Mouse (Mus musculus) ovary, postnatal 36 days (tissue): ENCODE results near the gene Negr1.

Experiments
- DNase-seq: peaks from one replicate; pipeline ENCODE4 v3.0.0; 2022; ENCODE audit warnings: low spot score, mixed read lengths

Negr1 gene

DNA sequence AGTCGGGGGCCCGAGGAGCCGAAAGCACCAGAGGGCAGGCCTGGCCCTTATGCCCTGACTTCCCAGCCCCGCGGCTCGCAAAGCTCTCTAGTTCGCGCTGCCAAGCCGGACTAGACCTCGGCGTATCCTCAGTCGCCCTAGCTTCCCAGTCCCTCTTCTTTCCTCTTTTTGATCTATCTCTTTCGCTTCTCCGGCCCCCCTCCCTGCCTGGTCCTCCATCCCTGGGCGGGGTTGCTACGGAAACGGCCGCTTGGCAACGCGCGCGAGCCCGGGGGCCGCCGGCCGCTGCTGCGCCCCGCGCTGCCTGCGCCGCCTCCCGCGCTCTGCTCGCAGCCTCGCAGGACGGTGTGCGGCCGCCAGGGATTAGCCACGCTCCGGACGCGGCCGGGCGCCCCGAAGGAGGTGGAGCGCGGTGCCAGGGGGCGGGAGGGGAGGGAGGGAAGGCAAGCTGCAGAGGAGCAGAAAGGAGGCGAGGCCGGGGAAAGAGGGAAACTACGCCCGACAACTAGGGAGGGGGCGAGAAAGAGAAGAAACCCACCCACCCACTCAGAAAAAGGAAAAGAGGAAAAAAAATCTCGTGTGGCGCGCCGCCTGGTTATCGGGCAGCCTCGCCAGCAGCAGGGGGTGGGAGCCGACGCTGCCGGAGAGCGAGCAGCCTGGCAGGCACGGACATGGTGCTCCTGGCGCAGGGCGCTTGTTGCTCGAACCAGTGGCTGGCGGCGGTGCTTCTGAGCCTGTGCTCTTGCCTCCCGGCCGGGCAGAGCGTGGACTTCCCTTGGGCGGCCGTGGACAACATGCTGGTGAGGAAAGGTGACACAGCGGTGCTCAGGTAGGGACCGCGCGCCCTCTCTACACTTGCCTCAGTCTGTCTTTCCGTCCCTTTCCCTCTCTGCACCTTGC, at the start of gene Negr1:
TSS of gene Negr1 (plus strand) at position 271 of the 900 bp plus-strand sequence.
- DNase-seq, result peak; percentile 69

DNA sequence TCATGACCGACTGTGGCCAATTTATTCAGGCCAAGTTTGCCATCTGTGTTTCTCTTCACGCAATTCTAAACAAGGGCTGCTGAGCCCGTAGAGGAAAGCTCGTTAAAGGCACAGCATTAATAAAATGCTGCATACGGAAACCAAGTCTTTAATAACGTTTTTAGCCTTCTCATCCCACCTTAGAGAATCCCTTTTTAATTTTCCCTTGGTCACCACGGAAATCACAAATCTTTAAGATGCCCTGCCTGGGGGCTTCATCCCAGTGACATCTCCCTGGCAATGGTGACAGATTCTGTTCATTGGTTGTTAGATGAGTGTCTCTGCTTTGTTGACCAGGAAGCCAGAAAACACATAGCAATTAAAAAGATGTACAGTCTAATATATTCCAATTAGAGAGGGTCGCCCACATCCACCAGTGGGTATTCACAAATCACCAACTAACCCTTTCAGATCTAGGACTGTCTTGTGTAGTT, 35.1 kb upstream of the Negr1 start:
- no peak for DNase-seq

DNA sequence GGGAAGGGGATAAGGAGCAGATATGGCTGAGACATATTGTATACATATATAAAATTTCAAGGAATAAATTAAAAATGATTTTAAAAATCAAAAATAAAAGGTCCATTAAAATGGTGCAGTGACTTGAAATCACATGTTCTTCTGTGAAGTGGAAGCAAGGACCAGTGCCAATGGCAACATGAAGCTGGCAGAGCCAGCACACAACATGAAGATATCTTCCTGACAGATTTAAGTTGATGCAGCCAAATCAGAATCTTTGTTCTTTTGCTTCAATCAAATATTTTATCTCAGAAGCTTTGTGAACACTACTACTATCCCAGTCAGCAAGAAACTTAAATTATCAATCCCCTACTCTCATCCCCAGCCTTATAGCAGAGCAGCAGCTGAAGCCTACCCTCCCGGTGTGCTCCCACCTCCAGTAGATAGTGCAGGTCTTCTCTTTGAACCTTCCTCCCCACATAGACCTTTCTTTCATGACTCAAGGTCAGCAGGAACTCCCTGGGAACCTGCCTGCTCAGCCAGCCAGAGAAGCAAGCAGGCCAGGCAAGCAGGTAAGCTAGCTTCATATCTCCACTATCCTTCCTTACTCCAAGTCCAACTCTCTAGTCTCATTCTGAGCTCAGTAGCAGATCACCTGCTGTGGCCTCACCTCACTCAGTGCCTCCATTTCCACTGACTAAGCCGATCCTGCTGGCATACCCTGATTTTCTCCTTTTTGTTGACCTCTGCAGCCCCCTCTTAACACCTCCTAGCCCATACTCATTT, 34.2 kb upstream of the Negr1 start:
- DNase-seq, result no peak

DNA sequence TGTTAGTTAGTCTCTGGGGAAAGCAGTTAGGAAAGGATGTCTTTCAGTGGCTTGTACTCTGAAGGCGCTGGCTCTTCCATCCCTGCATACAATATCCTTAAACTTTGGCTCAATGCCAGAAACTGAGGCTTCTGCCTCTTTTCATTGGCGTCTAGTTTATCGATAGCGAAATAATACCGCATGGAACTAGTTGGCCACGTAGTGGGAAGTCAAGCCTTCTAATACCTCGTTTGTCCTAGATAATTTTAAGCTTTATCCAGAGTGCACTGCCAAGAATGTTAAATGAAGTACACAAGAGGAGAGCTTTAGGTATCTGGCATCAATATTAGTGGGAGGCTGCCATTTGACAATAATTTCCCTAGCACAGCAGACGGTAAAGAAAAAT, 2.2 kb upstream of the Negr1 start:
- DNase-seq, result no peak

DNA sequence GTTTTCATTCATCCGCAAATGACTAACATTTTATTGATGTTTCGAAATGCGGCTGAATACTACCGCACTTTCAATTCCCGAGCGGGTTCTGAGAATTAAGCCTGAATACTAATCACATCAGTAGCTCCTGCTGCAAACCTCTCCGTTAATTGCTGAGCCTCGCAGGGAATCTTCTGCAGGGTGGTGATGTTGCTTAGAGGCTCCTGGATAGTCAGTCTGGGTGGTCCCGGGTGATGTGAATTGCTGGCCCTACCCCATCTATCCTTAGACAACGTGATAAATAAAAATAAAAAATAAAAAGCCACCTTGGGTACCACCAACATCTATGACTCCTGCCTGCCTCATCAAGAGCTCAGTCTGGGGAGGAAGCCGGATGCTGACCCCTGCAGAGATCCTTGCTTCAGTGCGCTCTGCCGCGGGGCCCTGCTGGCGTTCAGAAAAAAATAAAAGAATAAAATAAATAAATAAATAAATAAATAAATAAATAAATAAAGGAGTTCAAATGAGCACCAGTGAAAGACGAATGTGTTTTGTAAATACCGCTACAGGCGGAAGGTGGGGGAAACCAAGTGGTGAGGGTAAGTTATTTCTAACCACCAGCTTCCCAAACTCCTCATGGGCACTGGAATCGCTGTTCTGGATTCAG, 1.6 kb upstream of the Negr1 start:
- no peak for DNase-seq

DNA sequence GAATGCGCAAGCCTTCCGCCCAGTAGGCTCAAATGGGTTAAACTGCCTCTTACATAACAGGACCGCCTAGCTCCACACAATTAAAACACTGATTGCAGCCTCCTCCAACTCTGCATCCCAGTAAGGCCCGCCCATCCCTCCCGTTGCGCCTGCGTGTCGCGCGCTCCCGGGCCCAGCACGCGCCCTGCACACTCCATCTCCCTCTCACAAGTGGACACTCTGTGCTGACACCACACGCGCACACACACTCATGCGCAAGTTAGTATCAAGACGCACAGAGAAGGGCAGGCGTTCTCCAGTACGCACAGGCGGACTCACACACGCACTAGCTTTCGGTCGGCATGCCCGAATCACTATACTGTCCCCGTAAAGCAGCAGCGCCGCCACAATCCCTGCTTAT, 828 bp upstream of the Negr1 start:
- peak; percentile 57 for DNase-seq

DNA sequence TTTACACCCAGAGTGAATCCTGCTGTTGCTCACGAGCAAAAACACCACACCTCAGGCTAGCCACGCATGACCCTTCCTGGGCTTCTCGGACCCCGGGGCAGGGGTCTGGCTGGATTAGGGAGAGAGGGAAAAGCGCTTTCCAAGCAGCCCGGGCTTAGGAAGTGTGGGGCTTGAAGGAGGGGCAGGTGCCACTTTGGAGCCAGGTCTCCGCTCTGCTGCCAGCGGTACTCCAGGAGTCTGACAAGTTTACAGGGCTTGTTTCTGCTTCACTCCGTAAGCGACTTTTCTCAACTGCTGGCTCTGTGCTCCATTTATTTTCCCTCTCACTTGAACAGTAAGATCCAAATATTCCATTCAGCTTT, 811 bp downstream of the Negr1 start:
- DNase-seq, result no peak

DNA sequence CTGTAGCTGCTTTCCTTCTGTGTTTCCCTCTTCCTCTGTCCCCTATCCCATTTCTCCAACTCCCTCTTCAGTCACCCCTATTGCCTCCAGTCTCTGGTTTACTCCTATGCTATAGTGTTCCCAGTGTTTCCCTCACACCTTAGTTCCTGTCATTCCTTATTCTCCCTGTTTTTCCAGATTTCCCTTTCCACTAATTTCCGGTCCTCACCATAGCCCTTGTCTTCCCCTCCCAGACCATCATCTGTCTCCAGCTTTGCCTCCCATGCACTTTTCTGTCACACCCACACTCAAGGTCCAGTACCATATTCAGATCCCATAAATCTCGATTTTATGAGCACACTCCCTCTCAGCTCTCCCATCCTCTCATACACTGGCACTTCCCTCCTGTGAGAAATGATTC, 1.2 kb downstream of the Negr1 start:
- DNase-seq, result no peak

DNA sequence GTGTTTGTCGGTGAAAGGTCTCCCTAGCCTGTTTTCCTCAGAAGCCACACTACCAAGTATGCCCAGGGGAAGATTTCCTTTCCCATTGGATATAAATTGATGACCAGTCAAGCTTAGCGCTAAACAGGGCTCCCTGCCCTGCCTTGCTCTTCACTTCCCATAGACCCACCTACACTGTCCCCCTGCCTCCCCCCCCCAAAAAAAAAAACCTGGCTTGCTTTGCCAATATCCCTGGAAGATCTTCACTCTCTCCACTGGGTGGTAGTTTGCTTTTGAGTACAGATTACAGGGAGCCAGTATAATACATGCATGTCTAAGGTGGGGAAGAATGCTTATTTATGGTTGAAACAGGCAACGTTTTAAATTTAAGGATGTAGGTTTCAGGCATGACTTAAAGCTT, 1.8 kb downstream of the Negr1 start:
- DNase-seq, result no peak

DNA sequence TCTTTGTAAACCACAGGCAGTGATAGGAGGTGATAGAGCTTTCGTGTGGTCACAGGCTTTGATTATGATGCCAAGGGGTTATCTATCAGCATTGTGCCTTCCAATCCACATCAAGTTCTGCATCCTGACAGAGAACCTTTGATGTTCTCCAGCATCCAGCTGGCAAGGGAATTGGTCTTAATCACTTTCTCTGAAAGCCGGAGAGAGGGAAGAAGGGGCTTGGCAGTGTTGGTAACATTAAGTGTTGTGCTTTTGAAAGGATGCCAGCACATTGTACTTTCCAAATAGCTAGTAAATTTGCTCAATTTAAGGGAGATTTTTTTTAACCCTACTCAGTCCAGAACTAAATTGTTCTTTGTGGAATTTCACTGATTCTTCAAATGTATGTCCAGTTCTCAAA, 11.9 kb downstream of the Negr1 start:
- no peak for DNase-seq

DNA sequence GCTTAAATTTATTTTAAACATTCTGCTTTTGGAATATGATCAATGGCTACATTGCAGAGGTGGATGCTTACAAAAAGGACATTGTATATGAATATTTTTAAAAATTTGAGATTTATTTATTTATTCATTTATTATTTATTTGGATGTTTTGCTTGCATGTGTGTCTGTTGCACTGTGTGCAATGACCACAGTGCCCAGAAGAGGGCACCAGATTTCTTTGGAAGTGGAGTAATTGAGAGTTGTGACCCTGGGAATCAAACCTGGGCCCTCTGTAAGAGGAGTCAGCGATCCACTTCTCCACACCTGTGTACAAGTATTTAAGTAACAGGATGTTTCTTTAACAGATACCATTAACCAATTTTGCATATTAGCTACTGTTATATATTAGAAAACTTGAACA, 14.7 kb downstream of the Negr1 start:
- DNase-seq, result no peak

DNA sequence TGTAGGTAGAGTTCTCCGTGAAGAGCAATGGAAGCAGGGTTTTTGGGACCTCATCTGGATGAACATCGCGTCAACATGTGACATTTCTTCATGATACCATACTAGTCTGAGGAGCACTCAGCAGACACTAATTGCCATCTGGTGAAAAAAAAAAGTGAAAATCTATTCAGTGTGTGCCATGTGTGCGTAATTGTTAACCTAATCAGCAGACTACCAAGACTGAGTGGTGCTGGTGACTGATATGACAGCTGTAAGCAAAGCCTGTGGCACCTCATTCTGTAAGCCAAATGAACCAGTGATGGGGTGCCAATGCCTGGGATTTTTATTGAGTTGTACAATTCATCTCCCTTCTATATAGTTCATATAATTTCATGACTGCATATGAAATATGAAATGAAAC, 29.0 kb downstream of the Negr1 start:
- DNase-seq, result no peak

DNA sequence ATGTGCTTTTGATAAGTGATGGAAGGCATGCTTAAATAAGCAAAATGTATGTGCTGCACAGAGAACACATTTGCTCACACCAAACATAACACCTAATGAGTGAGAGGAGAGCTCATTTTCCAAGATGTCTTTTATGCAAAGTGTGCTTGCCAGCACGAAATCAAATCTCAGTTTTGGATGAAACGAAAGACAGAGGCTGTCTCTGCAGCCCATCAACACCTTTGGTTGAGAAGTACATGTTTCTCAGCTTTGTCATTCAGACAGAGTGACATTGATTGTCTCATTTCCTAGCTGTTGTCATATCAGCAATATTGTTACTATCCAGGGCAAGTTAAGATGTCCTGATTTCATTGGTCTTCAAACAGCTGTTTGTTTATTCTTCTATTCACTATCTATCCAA, 29.5 kb downstream of the Negr1 start:
- DNase-seq, result no peak

DNA sequence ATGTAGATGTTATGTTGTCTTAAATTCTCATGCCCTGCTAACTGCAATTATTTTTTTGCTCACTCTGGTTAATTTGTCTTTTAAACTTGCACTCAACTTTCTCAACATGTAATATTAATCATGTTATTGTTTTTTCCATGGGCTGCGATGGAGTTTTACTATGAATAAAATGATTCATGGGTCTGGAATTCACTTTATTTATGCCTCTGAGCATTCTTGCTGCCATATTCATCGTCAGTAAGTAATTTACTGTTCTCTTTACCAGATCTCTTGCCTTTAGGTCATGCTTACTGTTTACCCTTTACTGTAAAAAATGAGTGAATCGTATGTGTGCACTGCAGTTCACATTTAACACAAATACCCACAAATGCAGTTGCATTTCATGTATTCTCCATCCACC, 45.3 kb downstream of the Negr1 start:
- no peak for DNase-seq

DNA sequence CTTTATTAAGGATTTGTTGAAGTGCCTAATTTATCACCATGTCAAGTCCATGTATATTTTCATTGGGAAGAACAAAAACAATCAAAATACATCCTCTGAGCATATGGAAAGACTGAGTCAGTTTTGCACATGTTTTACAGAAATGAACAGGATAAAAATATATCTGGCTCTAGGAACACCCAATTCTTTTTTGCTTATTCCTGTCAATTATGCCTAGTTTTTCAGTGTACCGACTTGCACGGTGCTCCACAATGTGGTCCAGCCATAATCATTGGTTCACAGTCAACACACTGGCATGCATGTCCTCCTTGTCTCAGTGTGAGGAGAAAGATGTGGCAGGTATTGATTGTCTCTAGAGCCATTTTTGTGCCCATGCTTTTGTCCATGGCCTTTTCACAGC, 58.3 kb downstream of the Negr1 start:
- no peak for DNase-seq

DNA sequence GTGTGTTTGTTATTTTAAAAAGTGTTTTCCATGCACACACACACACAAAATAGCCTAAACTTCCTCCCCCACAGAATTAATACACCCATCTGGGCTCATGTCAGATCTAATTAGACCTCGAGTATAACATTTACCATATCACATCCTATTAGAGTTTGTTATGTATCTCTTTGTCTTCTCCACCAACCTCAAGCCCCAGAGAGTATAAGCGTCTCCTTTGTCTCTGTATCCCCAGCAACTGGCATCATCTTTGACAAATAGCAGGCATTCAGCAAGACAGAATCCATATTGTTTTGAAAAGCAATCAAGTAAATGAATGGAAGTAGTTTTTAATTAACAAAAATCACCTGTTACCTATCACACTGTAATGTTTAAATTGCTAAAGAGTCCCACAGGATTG, 67.0 kb downstream of the Negr1 start:
- DNase-seq, result no peak

DNA sequence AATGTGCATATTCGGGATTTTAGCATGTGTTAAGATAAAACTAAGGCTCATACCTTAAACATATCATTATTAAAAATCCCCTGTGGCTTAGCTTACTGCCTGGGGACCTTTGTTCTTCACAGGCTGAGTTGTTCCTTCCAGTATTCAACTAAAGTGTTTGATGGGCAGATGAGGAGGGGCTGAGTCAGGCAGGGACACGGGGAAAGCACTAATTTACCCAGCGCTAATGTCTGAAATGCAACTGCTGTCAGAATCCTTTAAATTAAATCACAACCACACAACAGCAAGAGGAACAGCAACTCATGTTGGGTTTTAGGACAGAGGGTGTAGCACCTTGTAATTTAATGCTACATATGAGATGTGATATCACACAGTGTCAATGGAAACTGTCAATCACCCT, 71.3 kb downstream of the Negr1 start:
- DNase-seq, result no peak

DNA sequence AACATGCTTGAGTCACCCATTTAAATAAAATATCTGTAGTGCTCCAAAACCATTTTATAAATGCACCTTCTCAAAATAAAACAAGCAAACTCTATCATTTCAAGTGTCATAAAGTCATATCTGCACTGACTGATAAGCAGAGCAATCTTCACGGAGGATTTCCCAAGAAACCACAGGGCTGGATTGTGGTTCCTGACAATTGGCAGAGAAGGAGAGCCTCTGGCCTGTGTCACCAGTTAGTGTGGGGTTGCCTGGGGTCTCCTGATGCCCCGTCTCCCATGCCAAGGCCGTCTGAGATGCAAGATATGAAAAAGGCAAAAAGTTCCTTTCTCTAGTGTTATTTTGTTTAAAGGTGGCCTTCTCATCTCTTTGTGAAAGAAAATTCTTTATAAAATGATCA, 77.8 kb downstream of the Negr1 start:
- no peak for DNase-seq

DNA sequence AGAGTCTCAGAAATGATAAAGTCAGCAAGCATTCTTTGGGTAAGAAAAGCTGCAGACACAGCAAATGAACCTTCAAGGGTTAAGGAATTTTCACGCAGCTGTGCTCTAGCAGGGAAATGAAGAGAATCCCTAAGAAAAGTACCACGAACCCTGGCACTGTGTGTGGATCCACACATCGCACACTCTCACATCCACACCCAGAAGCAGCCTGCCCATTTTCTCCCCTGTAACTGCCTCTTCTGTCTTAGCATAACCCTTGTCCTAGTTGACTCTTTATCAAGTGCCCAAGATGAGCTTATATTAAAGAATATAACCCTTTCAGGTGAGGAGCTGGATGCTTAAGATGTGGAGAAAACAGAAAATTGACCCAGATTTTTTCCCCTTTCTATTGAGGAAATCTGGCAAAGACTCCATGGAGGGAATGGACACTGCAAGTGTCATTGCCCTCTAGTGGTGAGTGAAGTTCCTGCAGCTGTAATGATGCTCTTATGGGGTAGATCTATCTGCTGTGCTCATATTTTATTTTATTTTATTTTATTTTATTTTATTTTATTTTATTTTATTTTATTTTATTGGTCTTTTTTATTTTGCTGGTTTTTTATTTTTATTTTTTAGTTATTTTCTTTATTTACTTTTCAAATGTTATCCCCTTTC, 82.2 kb downstream of the Negr1 start:
- DNase-seq, result no peak

DNA sequence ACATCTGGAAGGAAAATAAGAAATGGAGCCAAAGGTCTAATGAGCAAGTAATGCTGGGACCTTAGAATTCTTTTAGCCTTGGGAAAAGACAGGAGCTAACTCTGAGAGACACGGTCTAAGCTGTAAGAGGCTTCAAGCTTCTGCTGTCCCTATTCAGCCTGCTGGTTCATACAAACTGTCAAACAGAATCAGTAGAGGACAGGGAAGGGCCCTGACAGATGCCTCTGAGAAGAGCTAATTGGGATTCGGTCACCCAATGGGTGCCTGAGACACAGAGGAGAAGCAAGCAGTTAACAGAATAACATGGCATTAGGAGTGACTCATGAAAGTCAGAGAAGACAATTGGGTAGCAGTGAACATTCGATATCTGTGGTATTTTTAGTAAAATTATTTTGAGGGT, 86.8 kb downstream of the Negr1 start:
- DNase-seq, result no peak

DNA sequence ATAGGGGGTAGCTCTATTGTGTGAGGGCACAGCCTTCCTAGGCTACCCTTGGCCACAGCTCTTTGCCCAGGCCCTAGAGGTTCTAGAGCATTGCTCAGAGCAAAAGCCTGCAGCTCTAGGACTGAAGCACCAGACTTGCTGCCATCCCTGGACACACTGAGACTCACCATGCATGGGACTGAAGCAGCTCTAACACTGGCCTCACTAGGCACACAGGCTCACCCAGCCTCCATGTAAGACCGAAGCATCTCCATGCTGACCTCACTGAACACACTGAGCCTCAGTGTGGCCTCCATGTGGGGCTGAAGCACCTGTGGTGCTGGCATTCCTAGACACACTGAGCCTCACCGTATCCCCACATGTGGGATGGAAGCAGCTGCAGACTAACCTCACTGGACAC, 101.0 kb downstream of the Negr1 start:
- DNase-seq, result no peak

DNA sequence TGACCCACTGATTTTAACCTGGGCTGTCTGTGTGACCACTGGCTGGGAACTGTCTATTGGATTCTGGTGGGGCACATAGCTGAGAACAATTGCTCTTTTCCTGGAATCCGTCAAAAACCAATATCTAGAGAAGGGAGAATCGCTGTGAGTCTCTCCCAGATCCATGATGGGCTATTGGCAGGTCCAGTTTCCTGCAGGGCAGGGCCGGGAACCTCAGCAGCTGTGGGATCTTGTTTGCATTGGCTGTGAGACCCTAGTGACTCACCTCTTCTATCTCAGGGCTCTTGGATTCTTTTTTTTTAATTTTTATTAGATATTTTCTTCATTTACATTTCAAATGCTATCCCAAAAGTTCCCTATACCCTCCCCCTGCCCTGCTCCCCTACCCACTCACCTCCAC, 111.0 kb downstream of the Negr1 start:
- DNase-seq, result no peak
